Mouse (Mus musculus): ENCODE measurements around the gene Lalba. TPM values are rescaled to one million over a fixed set of nuclear protein-coding genes. Genes with fewer than 3 reads are reported as not detected.

Gene Lalba
- total and polyA plus RNA-seq, 3 experiments, result not detected

DNA sequence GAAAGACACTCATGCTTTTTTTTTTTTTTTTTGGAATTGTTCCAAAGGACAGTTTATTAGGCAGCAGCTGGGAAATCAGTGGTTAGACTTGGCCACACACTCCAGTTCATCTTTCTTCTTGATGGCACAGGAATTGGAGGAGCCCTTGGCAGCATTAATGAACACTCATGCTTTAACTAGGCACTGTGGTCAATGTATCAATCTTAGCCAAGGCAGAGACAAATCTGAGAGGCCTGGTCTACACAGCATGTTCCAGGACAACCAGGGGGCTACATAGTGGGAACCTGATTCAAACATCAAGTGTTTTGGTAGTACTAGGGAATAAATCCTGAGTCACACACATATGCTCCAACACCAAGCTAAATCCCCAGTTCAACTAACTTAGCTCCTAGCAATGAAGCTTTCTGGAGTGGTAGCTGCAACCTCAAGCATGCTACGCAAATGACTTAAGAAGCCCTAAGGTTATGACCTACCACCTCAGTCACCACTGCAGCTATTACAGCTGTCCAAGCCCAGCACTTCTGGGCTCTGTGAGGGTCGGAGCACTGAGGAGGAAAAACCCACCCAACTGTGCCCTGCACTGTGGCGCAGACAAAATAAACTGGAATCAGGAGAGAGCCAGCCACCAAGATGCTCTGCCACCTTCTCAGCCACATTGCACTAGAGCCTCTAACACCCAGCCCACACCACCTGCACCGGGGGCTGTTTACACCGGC, 44.7 kb upstream of the Lalba start:
- Histone ChIP-seq H3K4me3 (replicated peaks in 1 of 3; ENCODE audit: low read depth in 2 of 3, low read length in 2 of 3, poor library complexity in 1 of 3) (no peak overlapping the region), H3K27me3 (replicated peaks) (no peaks in the 10 kb centered on the region), H3K4me1 (ENCODE audit: control insufficient read depth in 1 of 2, insufficient read depth in 2 of 2) (peaks cover 0 to 54% of the 10 kb centered on the region in 2 experiments; a peak in 2 of 4 replicates), H3K27ac (ENCODE audit: insufficient read depth, low read depth) (no peak overlapping the region), H3K79me2 (replicated peaks; ENCODE audit: control insufficient read depth, extremely low read depth, insufficient read depth, poor library complexity, severe bottlenecking) (peaks cover 50% of the 10 kb centered on the region), H3K9ac (ENCODE audit: insufficient read depth, low read depth) (no peak overlapping the region), H3K36me3 (replicated peaks in 1 of 2; ENCODE audit: control insufficient read depth in 1 of 2, insufficient read depth in 1 of 2, low read length in 1 of 2) (peaks cover 68 to 92% of the 10 kb centered on the region in 2 experiments), H3K4me2 (ENCODE audit: insufficient read depth, low read depth, poor library complexity, severe bottlenecking) (no peak overlapping the region), H3K9me3 (replicated peaks; ENCODE audit: low read length) (no peaks in the 10 kb centered on the region)
- DNase-seq (ENCODE audit: extremely low read depth), result no peak
- TF ChIP-seq CTCF (conservative IDR thresholded peaks at IDR 0.05 in 1 of 2, IDR thresholded peaks at IDR 0.05 in 1 of 2; ENCODE audit: low read depth in 2 of 2, low read length in 2 of 2) (no peak), JUND (conservative IDR thresholded peaks at IDR 0.05; ENCODE audit: low read depth, low read length) (no peak), RCOR1 (conservative IDR thresholded peaks at IDR 0.05; ENCODE audit: low read depth, low read length) (no peak)
- dilution Hi-C loops (cut with MboI; ENCODE audit: extremely low pct_ligation_motif_present, extremely low pct_unique_long_range_greater_than_20kb, low sequenced_read_pairs) (no loop called here), in situ Hi-C loops (cut with MboI; ENCODE audit: low pct_ligation_motif_present, low pct_unique_long_range_greater_than_20kb, low sequenced_read_pairs) (no loop called here)

DNA sequence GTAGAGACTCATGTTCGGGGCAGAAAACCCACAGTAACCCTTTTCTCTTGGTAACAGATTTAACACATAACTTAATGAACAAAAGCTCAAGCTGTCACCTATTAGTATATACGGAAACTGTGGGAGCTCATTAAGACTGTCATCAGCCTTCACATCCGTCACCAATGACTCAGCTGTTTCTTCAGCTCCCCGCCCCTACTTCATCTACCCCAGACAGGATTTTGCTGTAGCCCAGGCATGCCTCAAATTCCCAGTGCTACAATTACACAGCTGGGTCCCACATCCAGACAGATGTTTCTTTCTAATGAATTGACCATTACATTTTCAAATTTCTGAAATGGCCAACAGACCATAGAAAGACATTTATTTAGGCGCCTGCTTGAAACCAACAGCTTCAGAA, 43.5 kb upstream of the Lalba start:
- no peak overlapping the region for H3K27ac ChIP-seq (ENCODE audit: insufficient read depth, low read depth)
- H3K27me3 ChIP-seq (replicated peaks), result no peaks in the 10 kb centered on the region
- in situ Hi-C loops (cut with MboI; ENCODE audit: low pct_ligation_motif_present, low pct_unique_long_range_greater_than_20kb, low sequenced_read_pairs), result no loop called here
- DNase-seq (ENCODE audit: extremely low read depth), result peak; percentile 29
- no peak overlapping the region for H3K4me2 ChIP-seq (ENCODE audit: insufficient read depth, low read depth, poor library complexity, severe bottlenecking)
- H3K4me1 ChIP-seq (ENCODE audit: control insufficient read depth in 1 of 2, insufficient read depth in 2 of 2), result peaks cover 0 to 45% of the 10 kb centered on the region in 2 experiments; a peak in 2 of 4 replicates
- peaks cover 71 to 96% of the 10 kb centered on the region in 2 experiments for H3K36me3 ChIP-seq (replicated peaks in 1 of 2; ENCODE audit: control insufficient read depth in 1 of 2, insufficient read depth in 1 of 2, low read length in 1 of 2)
- no peaks in the 10 kb centered on the region for H3K9me3 ChIP-seq (replicated peaks; ENCODE audit: low read length)
- TF ChIP-seq EP300 (IDR thresholded peaks at IDR 0.05; ENCODE audit: low read length) (no peak), JUND (conservative IDR thresholded peaks at IDR 0.05; ENCODE audit: low read depth, low read length) (no peak), TCF12 (IDR thresholded peaks at IDR 0.05; ENCODE audit: low read depth, low read length) (no peak), BHLHE40 (IDR thresholded peaks at IDR 0.05; ENCODE audit: low read depth, low read length) (no peak), NRF1 (IDR thresholded peaks at IDR 0.05; ENCODE audit: low read depth, low read length) (no peak), JUN (IDR thresholded peaks at IDR 0.05; ENCODE audit: insufficient read depth, low read depth, low read length) (no peak), MYC (IDR thresholded peaks at IDR 0.05; ENCODE audit: low read depth, low read length) (no peak), USF1 (IDR thresholded peaks at IDR 0.05; ENCODE audit: low read depth, low read length) (no peak), MAX (IDR thresholded peaks at IDR 0.05; ENCODE audit: low read length) (no peak), POLR2AphosphoS2 (IDR thresholded peaks at IDR 0.05; ENCODE audit: low read depth, low read length) (no peak), ZKSCAN1 (IDR thresholded peaks at IDR 0.05; ENCODE audit: borderline replicate concordance, low read depth, low read length) (no peak), PAX5 (IDR thresholded peaks at IDR 0.05; ENCODE audit: low read length) (no peak), MAZ (IDR thresholded peaks at IDR 0.05; ENCODE audit: low read depth, low read length) (no peak), RAD21 (IDR thresholded peaks at IDR 0.05; ENCODE audit: low read depth, low read length) (no peak), ZNF384 (IDR thresholded peaks at IDR 0.05; ENCODE audit: low read depth, low read length) (no peak), USF2 (conservative IDR thresholded peaks at IDR 0.05; ENCODE audit: low read depth, low read length) (no peak), KAT2A (IDR thresholded peaks at IDR 0.05; ENCODE audit: insufficient replicate concordance, low read length) (no peak), CHD2 (IDR thresholded peaks at IDR 0.05; ENCODE audit: low read length) (no peak)
- no peak overlapping the region for H3K4me3 ChIP-seq (replicated peaks in 1 of 3; ENCODE audit: low read depth in 2 of 3, low read length in 2 of 3, poor library complexity in 1 of 3)
- dilution Hi-C loops (cut with MboI; ENCODE audit: extremely low pct_ligation_motif_present, extremely low pct_unique_long_range_greater_than_20kb, low sequenced_read_pairs), result no loop called here
- no peak overlapping the region for H3K9ac ChIP-seq (ENCODE audit: insufficient read depth, low read depth)
- peaks cover 45% of the 10 kb centered on the region for H3K79me2 ChIP-seq (replicated peaks; ENCODE audit: control insufficient read depth, extremely low read depth, insufficient read depth, poor library complexity, severe bottlenecking)

All from CH12.LX (cell line).